Mouse (Mus musculus) megakaryocyte, embryonic 14.5 days (primary cell): ENCODE results near the gene Dab1. TPM values are rescaled to one million over a fixed set of nuclear protein-coding genes. Genes with fewer than 3 reads are reported as not detected.

Experiments
- H3K27me3 ChIP-seq: replicated peaks from 2 replicates; pipeline ENCODE3; 2012; ENCODE audit warnings: inconsistent platforms
- H3K36me3 ChIP-seq: replicated peaks from 2 replicates; pipeline ENCODE3; 2012; ENCODE audit warnings: low read length, inconsistent platforms, mixed read lengths
- H3K4me1 ChIP-seq: 2 replicates; pipeline ENCODE4 v1.6.1; 2012; ENCODE audit warnings: inconsistent platforms
- H3K4me3 ChIP-seq: replicated peaks from 2 replicates; pipeline ENCODE3; 2012; ENCODE audit warnings: moderate library complexity, mild to moderate bottlenecking, inconsistent platforms
- H3K9me3 ChIP-seq: 2 replicates; pipeline ENCODE4 v1.6.1; 2012; ENCODE audit warnings: inconsistent platforms
- FLI1 ChIP-seq: IDR thresholded peaks from 2 replicates; pipeline ENCODE4 v1.6.1; 2012; ENCODE audit warnings: low read length, inconsistent platforms, mixed read lengths
- GATA1 ChIP-seq: IDR thresholded peaks from 3 replicates; pipeline ENCODE4 v1.6.1; 2012; ENCODE audit warnings: mixed read lengths, low read length, inconsistent platforms, borderline replicate concordance
- polyA plus RNA-seq: library from polyadenylated mRNA; stranded (reverse); fragments of >175 nt; gene quantifications from 2 replicates; pipeline ENCODE4 v1.2.3, GENCODE M21; 2012; ENCODE audit warnings: low replicate concordance; ENCODE audit not compliant: insufficient read depth

Gene Dab1
- polyA plus RNA-seq, 1 experiment: not detected

GRCm38 (mm10) chr4:104249462-104249861 is 630.3 kb downstream of the Dab1 start:
- Histone ChIP-seq H3K36me3 (no peaks in the 10 kb centered on the region), H3K4me3 (no peak overlapping the region), H3K4me1 (no peaks in the 10 kb centered on the region), H3K9me3 (peaks cover 12% of the 10 kb centered on the region), H3K27me3 (no peaks in the 10 kb centered on the region)
- TF ChIP-seq GATA1 (no peak), FLI1 (no peak)

GRCm38 (mm10) chr4:104257776-104258175 is 638.6 kb downstream of the Dab1 start:
- TF ChIP-seq FLI1 (no peak), GATA1 (no peak)
- H3K9me3 ChIP-seq: peaks cover 40% of the 10 kb centered on the region
- no peaks in the 10 kb centered on the region for H3K36me3 ChIP-seq

DNA sequence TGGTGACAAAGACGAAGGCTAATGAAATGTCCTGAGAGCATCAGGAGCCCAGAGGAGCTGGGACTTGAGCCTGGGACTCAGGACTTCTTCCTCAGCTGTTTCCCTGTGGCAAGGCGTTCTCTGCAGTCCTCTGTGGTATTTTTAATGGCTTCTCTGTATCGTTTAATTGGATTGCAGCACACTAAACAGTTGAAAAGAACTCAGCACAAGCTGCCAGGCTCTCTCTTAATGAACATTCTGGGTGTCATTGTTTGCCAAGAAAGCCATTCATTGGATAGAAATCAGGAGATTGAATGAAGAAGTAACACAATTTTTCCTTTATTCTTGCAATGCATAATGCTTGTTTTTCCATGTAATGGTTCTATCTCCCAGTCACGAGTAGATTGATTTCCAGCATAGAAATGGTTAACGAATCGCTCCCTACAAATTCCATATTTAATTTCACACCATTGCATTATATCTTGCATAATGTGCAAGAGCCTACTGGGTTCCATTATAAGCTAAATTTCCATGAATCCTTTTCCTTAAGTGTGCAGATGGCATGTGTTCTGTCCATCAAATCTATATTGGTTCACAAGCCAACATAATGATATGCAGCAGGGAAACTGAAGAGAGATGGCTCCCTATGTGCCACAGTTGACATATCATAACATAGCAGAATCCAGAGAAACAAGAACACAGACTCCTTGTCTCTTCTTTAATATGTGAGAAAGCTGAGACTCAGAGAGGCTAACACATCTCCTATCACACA is 650.4 kb downstream of the Dab1 start:
- H3K9me3 ChIP-seq: no peaks in the 10 kb centered on the region
- no peaks in the 10 kb centered on the region for H3K4me1 ChIP-seq
- no peak overlapping the region for H3K4me3 ChIP-seq
- no peak for TF ChIP-seq FLI1
- TF ChIP-seq GATA1: no peak
- H3K36me3 ChIP-seq: no peaks in the 10 kb centered on the region
- no peaks in the 10 kb centered on the region for H3K27me3 ChIP-seq

More at GRCm38 (mm10) chr4:104257776-104258175, 638.6 kb downstream of the Dab1 start:
- no peak overlapping the region for H3K4me3 ChIP-seq
- H3K4me1 ChIP-seq: no peaks in the 10 kb centered on the region
- no peaks in the 10 kb centered on the region for H3K27me3 ChIP-seq

DNA sequence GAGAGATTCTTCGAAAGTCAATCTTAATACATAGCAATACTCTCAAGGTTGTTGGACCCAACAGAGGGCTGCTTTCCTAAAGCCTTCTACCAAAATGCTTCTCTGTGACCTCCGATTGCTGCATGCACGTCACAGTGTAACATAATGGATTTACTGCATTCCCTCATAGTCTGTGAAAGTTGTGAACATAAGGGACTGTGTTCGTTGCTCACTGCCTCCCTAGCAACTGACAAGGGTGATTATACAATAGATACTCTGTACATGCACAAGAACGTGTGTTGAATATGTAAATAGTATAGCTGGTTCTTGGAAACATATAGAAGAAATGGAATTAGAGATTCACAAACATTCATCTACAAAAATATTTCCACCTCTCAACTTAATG is 651.0 kb downstream of the Dab1 start:
- no peak overlapping the region for H3K4me3 ChIP-seq
- TF ChIP-seq GATA1: no peak
- TF ChIP-seq FLI1: no peak
- no peaks in the 10 kb centered on the region for H3K27me3 ChIP-seq
- no peaks in the 10 kb centered on the region for H3K4me1 ChIP-seq
- no peaks in the 10 kb centered on the region for H3K36me3 ChIP-seq
- no peaks in the 10 kb centered on the region for H3K9me3 ChIP-seq

- H3K9me3 ChIP-seq: peaks cover 16% of the 10 kb centered on the region
- H3K27me3 ChIP-seq: no peaks in the 10 kb centered on the region
- TF ChIP-seq GATA1: no peak
- no peak for TF ChIP-seq FLI1
- H3K36me3 ChIP-seq: no peaks in the 10 kb centered on the region
- no peak overlapping the region for H3K4me3 ChIP-seq
- no peaks in the 10 kb centered on the region for H3K4me1 ChIP-seq
Measured at GRCm38 (mm10) chr4:104275260-104275659, 656.1 kb downstream of the Dab1 start.

DNA sequence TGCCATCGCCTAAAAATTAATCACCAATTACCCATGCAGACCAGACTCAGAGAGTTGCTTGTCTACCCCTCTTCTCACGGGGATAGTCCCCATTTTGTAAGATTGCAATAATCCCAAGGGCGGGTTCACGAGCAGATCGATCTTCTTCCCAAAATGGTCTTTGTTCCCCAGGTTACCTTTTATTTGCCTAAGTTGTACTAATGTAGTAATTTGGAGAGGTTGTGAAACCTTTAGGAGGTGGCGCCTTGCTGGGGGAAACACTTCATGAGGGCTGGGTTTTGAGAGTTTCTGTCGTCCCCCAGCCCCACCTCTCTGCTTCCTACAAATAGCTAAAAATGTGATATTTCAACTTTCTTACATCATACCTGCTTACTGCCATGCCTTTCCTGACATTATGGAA is 657.8 kb downstream of the Dab1 start:
- peaks cover 23% of the 10 kb centered on the region for H3K9me3 ChIP-seq
- TF ChIP-seq GATA1: no peak
- no peak for TF ChIP-seq FLI1

DNA sequence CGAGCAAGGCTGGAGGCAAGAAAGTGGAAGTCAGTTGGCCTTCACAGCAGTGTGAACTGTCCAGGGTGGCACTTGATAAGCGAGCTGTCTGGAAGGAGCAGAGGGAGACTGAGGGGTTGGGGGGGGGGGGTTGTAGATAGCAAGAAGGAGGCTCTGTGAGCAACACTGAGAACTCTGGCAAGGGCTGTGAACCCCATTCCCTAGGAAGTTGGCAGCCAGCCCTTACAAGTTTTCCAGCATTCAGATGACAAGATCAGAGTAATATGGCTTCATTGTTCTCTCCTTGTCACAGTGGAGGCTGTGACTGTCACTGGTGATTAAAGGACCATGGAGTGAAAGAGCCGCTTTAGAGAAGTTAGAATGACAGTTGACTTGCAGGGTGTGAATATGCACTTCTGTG is 662.4 kb downstream of the Dab1 start:
- Histone ChIP-seq H3K4me3 (peak overlapping the region; percentile 26), H3K9me3 (peaks cover 35% of the 10 kb centered on the region), H3K27me3 (no peaks in the 10 kb centered on the region), H3K36me3 (no peaks in the 10 kb centered on the region), H3K4me1 (no peaks in the 10 kb centered on the region)
- TF ChIP-seq GATA1 (no peak), FLI1 (no peak)

More for the DNA sequence above, 657.8 kb downstream of the Dab1 start:
- Histone ChIP-seq H3K4me3 (no peak overlapping the region), H3K27me3 (no peaks in the 10 kb centered on the region), H3K36me3 (no peaks in the 10 kb centered on the region), H3K4me1 (no peaks in the 10 kb centered on the region)

DNA sequence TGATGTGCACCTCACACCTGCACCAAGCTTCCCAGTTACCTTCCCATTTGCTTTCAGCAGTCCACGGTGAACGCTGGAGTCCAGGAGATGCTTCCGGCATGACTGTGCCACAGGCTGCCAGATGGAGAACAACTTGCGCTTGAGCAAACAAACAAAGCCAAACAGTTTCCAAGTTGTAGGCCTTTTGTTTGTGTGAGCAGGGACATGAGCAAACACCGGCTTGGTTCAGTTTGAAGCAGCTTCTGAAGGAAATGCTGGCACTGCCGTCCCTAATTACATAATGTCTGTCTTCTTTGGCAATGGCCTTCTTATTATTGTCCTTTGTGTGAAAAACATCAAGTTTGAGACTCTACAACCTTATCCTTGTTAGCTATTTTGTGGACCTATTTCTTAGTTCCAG is 664.7 kb downstream of the Dab1 start:
- Histone ChIP-seq H3K4me1 (no peaks in the 10 kb centered on the region), H3K4me3 (no peak overlapping the region), H3K36me3 (no peaks in the 10 kb centered on the region), H3K9me3 (peaks cover 23% of the 10 kb centered on the region), H3K27me3 (no peaks in the 10 kb centered on the region)
- no peak for TF ChIP-seq FLI1
- TF ChIP-seq GATA1: no peak

- TF ChIP-seq GATA1 (no peak), FLI1 (no peak)
- no peaks in the 10 kb centered on the region for H3K27me3 ChIP-seq
- no peaks in the 10 kb centered on the region for H3K4me1 ChIP-seq
- peaks cover 8% of the 10 kb centered on the region for H3K9me3 ChIP-seq
- H3K4me3 ChIP-seq: no peak overlapping the region
- no peaks in the 10 kb centered on the region for H3K36me3 ChIP-seq
Measured at GRCm38 (mm10) chr4:104288401-104288800, 669.2 kb downstream of the Dab1 start.

GRCm38 (mm10) chr4:104301764-104302163 is 682.6 kb downstream of the Dab1 start:
- H3K4me1 ChIP-seq: no peaks in the 10 kb centered on the region
- H3K36me3 ChIP-seq: no peaks in the 10 kb centered on the region
- H3K4me3 ChIP-seq: no peak overlapping the region
- H3K9me3 ChIP-seq: peaks cover 16% of the 10 kb centered on the region; the same call in 1 of the 2 replicates
- H3K27me3 ChIP-seq: no peaks in the 10 kb centered on the region
- TF ChIP-seq GATA1 (no peak), FLI1 (no peak)
